Comparison of ENCODE assay signal across 13 mouse cellular contexts in genomic region chr5:136556328-136557262, GRCm38 (mm10). TPM values are rescaled to one million over a fixed set of nuclear protein-coding genes. Genes with fewer than 3 reads are reported as not detected.
DNase-seq lines count a peak whose midpoint lies in the region; ATAC-seq and TF ChIP-seq lines count a peak whose summit lies in the region.
"Had no signal": no experiment of that assay in that cellular context is flagged by ENCODE, and none has a peak within 500 bp of the region (broad histone marks: within the 10 kb centered on the region; RNA-seq: fewer than 3 reads in every experiment).

No protein-coding gene starts in this region.

- WGBS in heart, embryonic 14.5 days = 75% methylated on average over 14 of the region's 14 CpGs
- 78% methylated on average over 14 of the region's 14 CpGs for WGBS in stomach, embryonic 16.5 days
- WGBS in stomach, postnatal 0 days = 79% methylated on average over 14 of the region's 14 CpGs

- peak overlapping the region; percentile 36 to 81 for H3K27ac ChIP-seq in heart, embryonic 14.5 days (replicated peaks in 1 of 2; ENCODE audit: control insufficient read depth in 1 of 2, insufficient read depth in 1 of 2, low read depth in 2 of 2, low read length in 2 of 2)
- no peak overlapping the region for H3K27ac ChIP-seq in stomach, embryonic 16.5 days (ENCODE audit: low read length)
- no peak overlapping the region for H3K27ac ChIP-seq in stomach, postnatal 0 days (replicated peaks)
- H3K27ac ChIP-seq: layer of hippocampus, adult 2 months; left cerebral cortex, adult 2 months; limb, embryonic 15.5 days; neural tube, embryonic 15.5 days had no signal

- H3K4me1 ChIP-seq in heart, embryonic 14.5 days (ENCODE audit: control insufficient read depth in 2 of 2, insufficient read depth in 2 of 2, low read length in 2 of 2) = peaks cover 31 to 69% of the 10 kb centered on the region in 2 experiments
- peaks cover 43% of the 10 kb centered on the region for H3K4me1 ChIP-seq in stomach, embryonic 16.5 days (ENCODE audit: control insufficient read depth, insufficient read depth, low read length)
- peaks cover 9% of the 10 kb centered on the region; the same call in 1 of the 2 replicates for H3K4me1 ChIP-seq in stomach, postnatal 0 days (replicated peaks; ENCODE audit: control insufficient read depth, insufficient read depth)

- no peak for TF ChIP-seq CTCF in stomach, postnatal 0 days (IDR thresholded peaks at IDR 0.05; ENCODE audit: low read depth)

- intact Hi-C loops in heart, postnatal 36 days (cut with DNase I) = no loop called here

- no peak for DNase-seq in heart, postnatal 36 days
- peak; percentile 22 to 61 for DNase-seq in kidney, postnatal 25 days
- no peak for DNase-seq in kidney, adult 8-10 months
- no peak for DNase-seq in stomach, postnatal 0 days (ENCODE audit: low spot score)
- no peak for DNase-seq in thymus, postnatal 14 days

- H3K4me3 ChIP-seq in heart, embryonic 14.5 days (ENCODE audit: control insufficient read depth in 1 of 2, insufficient read depth in 1 of 2, low read depth in 1 of 2, low read length in 2 of 2) = no peak overlapping the region
- no peak overlapping the region for H3K4me3 ChIP-seq in stomach, embryonic 16.5 days (replicated peaks; ENCODE audit: low read length)
- H3K4me3 ChIP-seq in stomach, postnatal 0 days (ENCODE audit: low read depth, low read length) = no peak overlapping the region
- H3K4me3 ChIP-seq: layer of hippocampus, adult 2 months; left cerebral cortex, adult 2 months; limb, embryonic 15.5 days; neural tube, embryonic 15.5 days had no signal

- H3K4me2 ChIP-seq in heart, embryonic 14.5 days (ENCODE audit: low read length) = peak overlapping the region; percentile 44; the same call in 1 of the 2 replicates
- H3K4me2 ChIP-seq in stomach, embryonic 16.5 days (ENCODE audit: low read depth, low read length) = no peak overlapping the region
- H3K4me2 ChIP-seq in stomach, postnatal 0 days (replicated peaks; ENCODE audit: low read depth) = no peak overlapping the region
- H3K4me2 ChIP-seq: limb, embryonic 15.5 days; neural tube, embryonic 15.5 days had no signal

- no peaks in the 10 kb centered on the region for H3K9me3 ChIP-seq in heart, embryonic 14.5 days (ENCODE audit: control insufficient read depth, low read length)
- no peaks in the 10 kb centered on the region for H3K9me3 ChIP-seq in stomach, embryonic 16.5 days (replicated peaks; ENCODE audit: control insufficient read depth, low read length)
- no peaks in the 10 kb centered on the region for H3K9me3 ChIP-seq in stomach, postnatal 0 days (ENCODE audit: control insufficient read depth, low read length)
- H3K9me3 ChIP-seq: limb, embryonic 15.5 days; neural tube, embryonic 15.5 days had no signal

- no peaks in the 10 kb centered on the region; the same call in 1 of the 2 replicates for H3K36me3 ChIP-seq in heart, embryonic 14.5 days (ENCODE audit: control insufficient read depth, insufficient read depth, low read length)
- no peaks in the 10 kb centered on the region for H3K36me3 ChIP-seq in stomach, embryonic 16.5 days (ENCODE audit: control insufficient read depth, insufficient read depth, low read length)
- H3K36me3 ChIP-seq in stomach, postnatal 0 days (ENCODE audit: control insufficient read depth, insufficient read depth, low read length) = no peaks in the 10 kb centered on the region
- H3K36me3 ChIP-seq: limb, embryonic 15.5 days; neural tube, embryonic 15.5 days had no signal

- no peak for TF ChIP-seq EP300 in stomach, postnatal 0 days (optimal IDR thresholded peaks at IDR 0.05)

- no peak overlapping the region for H3K9ac ChIP-seq in heart, embryonic 14.5 days (ENCODE audit: low read length)
- H3K9ac ChIP-seq in stomach, embryonic 16.5 days (ENCODE audit: low read length) = 0 out of 2 replicates have a peak overlapping the region, but pooled peaks have one; percentile 8
- H3K9ac ChIP-seq in stomach, postnatal 0 days (ENCODE audit: low read length) = no peak overlapping the region
- H3K9ac ChIP-seq: limb, embryonic 15.5 days; neural tube, embryonic 15.5 days had no signal

- H3K27me3 ChIP-seq in heart, embryonic 14.5 days (ENCODE audit: control insufficient read depth, insufficient read depth, low read length) = no peaks in the 10 kb centered on the region
- H3K27me3 ChIP-seq in stomach, embryonic 16.5 days (ENCODE audit: control insufficient read depth, insufficient read depth, low read length) = no peaks in the 10 kb centered on the region
- no peaks in the 10 kb centered on the region for H3K27me3 ChIP-seq in stomach, postnatal 0 days (ENCODE audit: control insufficient read depth, insufficient read depth, low read length)
- H3K27me3 ChIP-seq: neural tube, embryonic 15.5 days had no signal

- ATAC-seq in heart, embryonic 14.5 days (ENCODE audit: insufficient number of reproducible peaks, insufficient read depth, low FRiP score, low read depth) = no peak
- 0 out of 2 replicates have a peak, but pooled peaks have one; percentile 14 for ATAC-seq in stomach, embryonic 16.5 days (ENCODE audit: insufficient read depth, low FRiP score)
- no peak; the same call in 1 of the 2 replicates for ATAC-seq in stomach, postnatal 0 days (ENCODE audit: low FRiP score, low TSS enrichment)
- ATAC-seq: CD4-positive, CD25-positive, alpha-beta regulatory T cell, adult 4 months; hindbrain, embryonic 16.5 days had no signal

RNA-seq across cellular contexts. Expression of gene Cux1, which starts 10.7 kb away (rescaled TPM):
- 71.6 and 76.8 TPM in 2 replicates for polyA plus RNA-seq in heart, embryonic 14.5 days (2014; fragmentation: Nextera tagmentation; extraction: Ambion mirVana)
- 10 to 100 TPM; 93.1 to 99.6 TPM for total RNA-seq in heart, postnatal 36 days (2021)
- polyA plus RNA-seq in stomach, embryonic 16.5 days (2015; fragmentation: Nextera tagmentation; extraction: Ambion mirVana) = 76.1 and 77.7 TPM in 2 replicates
- 33.7 and 36.3 TPM in 2 replicates for polyA plus RNA-seq in stomach, postnatal 0 days (2015; fragmentation: Nextera tagmentation; extraction: Ambion mirVana)

Comparison
In these comparisons a context has a peak if more than half of its experiments do, and no peak if none do; other contexts are left out.
1. DNase-seq: peak in kidney, postnatal 25 days (2 of 2); none in heart, postnatal 36 days (0 of 2), kidney, adult 8-10 months (0 of 2), stomach, postnatal 0 days (single experiment) and thymus, postnatal 14 days (single experiment).
2. H3K27ac ChIP-seq: peak in heart, embryonic 14.5 days (2 of 2); none in stomach, embryonic 16.5 days (single experiment) and stomach, postnatal 0 days (single experiment).